ENCODE assay signal across 7 mouse cellular contexts in the genomic region with DNA sequence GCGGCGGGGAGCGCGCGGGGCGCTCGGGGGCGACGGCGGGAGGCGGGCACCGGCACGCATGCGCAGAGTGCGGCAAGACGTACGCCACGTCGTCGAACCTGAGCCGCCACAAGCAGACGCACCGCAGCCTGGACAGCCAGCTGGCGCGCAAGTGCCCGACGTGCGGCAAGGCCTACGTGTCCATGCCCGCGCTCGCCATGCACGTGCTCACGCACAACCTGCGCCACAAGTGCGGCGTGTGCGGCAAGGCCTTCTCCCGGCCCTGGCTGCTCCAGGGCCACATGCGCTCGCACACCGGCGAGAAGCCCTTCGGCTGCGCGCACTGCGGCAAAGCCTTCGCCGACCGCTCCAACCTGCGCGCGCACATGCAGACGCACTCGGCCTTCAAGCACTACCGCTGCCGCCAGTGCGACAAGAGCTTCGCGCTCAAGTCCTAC. TPM values are rescaled to one million over a fixed set of nuclear protein-coding genes. Genes with fewer than 3 reads are reported as not detected.
DNase-seq lines count a peak whose midpoint lies in the region; ATAC-seq and TF ChIP-seq lines count a peak whose summit lies in the region.

No protein-coding gene starts in this region.

- WGBS in lung, embryonic 15.5 days = 7% methylated on average over 60 of the region's 60 CpGs
- WGBS in liver, postnatal 0 days (ENCODE audit: insufficient replicate concordance) = 2% methylated on average over 59 of the region's 60 CpGs

- H3K4me3 ChIP-seq in lung, embryonic 15.5 days = peak overlapping the region; percentile 39
- H3K4me3 ChIP-seq in liver, postnatal 0 days (ENCODE audit: low read depth, low read length) = peak overlapping the region; percentile 24; the same call in 1 of the 2 replicates
- peak overlapping the region; percentile 78 for H3K4me3 ChIP-seq in testis, adult 2 months (ENCODE audit: control insufficient read depth, low read depth, low read length)

- no peak for DNase-seq in lung, postnatal 4 days
- peak; percentile 53 for DNase-seq in embryo, embryonic 10.5 days (ENCODE audit: low spot score)
- DNase-seq in liver, postnatal 0 days = no peak
- no peak for DNase-seq in cerebellum, postnatal 4 days (ENCODE audit: low spot score in 2 of 2)

- peaks cover 7% of the 10 kb centered on the region for H3K4me1 ChIP-seq in lung, embryonic 15.5 days
- peaks cover 7% of the 10 kb centered on the region for H3K4me1 ChIP-seq in liver, postnatal 0 days (ENCODE audit: insufficient read depth)
- H3K4me1 ChIP-seq in testis, adult 2 months (ENCODE audit: control insufficient read depth, insufficient read depth, low read length) = peaks cover 16% of the 10 kb centered on the region

- H3K4me2 ChIP-seq in lung, embryonic 15.5 days = peak overlapping the region; percentile 63
- peak overlapping the region; percentile 42 for H3K4me2 ChIP-seq in liver, postnatal 0 days (ENCODE audit: low read depth, low read length)

- H3K27ac ChIP-seq in lung, embryonic 15.5 days = no peak overlapping the region
- H3K27ac ChIP-seq in liver, postnatal 0 days (ENCODE audit: low read depth) = no peak overlapping the region
- H3K27ac ChIP-seq in testis, adult 2 months (ENCODE audit: control insufficient read depth, insufficient read depth, low read depth, low read length) = no peak overlapping the region

- ATAC-seq in lung, embryonic 15.5 days (ENCODE audit: borderline replicate concordance, extremely low read depth, low FRiP score, low TSS enrichment) = no peak
- ATAC-seq in hematopoietic stem cell, adult 5-6 weeks (replicated peaks in 1 of 2; ENCODE audit: insufficient read depth in 1 of 2, low FRiP score in 2 of 2, low TSS enrichment in 1 of 2, low read depth in 1 of 2, poor library complexity in 2 of 2, severe bottlenecking in 2 of 2) = peak; percentile 31 to 38; a peak in 3 of 4 replicates
- ATAC-seq in liver, postnatal 0 days = no peak

- no peak for TF ChIP-seq EP300 in liver, postnatal 0 days (IDR thresholded peaks at IDR 0.05; ENCODE audit: low read depth)

- peak; percentile 62; the same call in 1 of the 2 replicates for TF ChIP-seq POLR2A in testis, adult 2 months (IDR thresholded peaks at IDR 0.05; ENCODE audit: control insufficient read depth, low read depth, low read length)

- TF ChIP-seq CTCF in liver, postnatal 0 days (IDR thresholded peaks at IDR 0.05; ENCODE audit: low read depth) = no peak
- TF ChIP-seq CTCF in testis, adult 2 months (IDR thresholded peaks at IDR 0.05; ENCODE audit: control insufficient read depth, insufficient read depth, insufficient replicate concordance, low read depth, low read length) = no peak

- peaks cover 87% of the 10 kb centered on the region for H3K27me3 ChIP-seq in lung, embryonic 15.5 days
- peaks cover 61% of the 10 kb centered on the region for H3K27me3 ChIP-seq in liver, postnatal 0 days (ENCODE audit: insufficient read depth, low read length)
- no peaks in the 10 kb centered on the region for H3K27me3 ChIP-seq in testis, adult 2 months (ENCODE audit: control insufficient read depth, insufficient read depth, low read length)

- H3K36me3 ChIP-seq in lung, embryonic 15.5 days = no peaks in the 10 kb centered on the region
- H3K36me3 ChIP-seq in liver, postnatal 0 days (replicated peaks; ENCODE audit: insufficient read depth, low read length) = no peaks in the 10 kb centered on the region
- no peaks in the 10 kb centered on the region for H3K36me3 ChIP-seq in testis, adult 2 months (ENCODE audit: control insufficient read depth, insufficient read depth, low read length)

- no peaks in the 10 kb centered on the region for H3K9me3 ChIP-seq in lung, embryonic 15.5 days
- H3K9me3 ChIP-seq in liver, postnatal 0 days (ENCODE audit: low read length) = no peaks in the 10 kb centered on the region

- no peak overlapping the region for H3K9ac ChIP-seq in lung, embryonic 15.5 days
- H3K9ac ChIP-seq in liver, postnatal 0 days (replicated peaks) = no peak overlapping the region

RNA-seq across cellular contexts. Expression of gene Srxn1, which starts 11.9 kb away (rescaled TPM):
- 5.9 and 7.7 TPM in 2 replicates for polyA plus RNA-seq in lung, embryonic 15.5 days (2015; fragmentation: Nextera tagmentation; extraction: Ambion mirVana)
- 13.4 and 16.3 TPM in 2 replicates for total RNA-seq in hematopoietic stem cell, adult 5-6 weeks (2017)
- 8.2 and 8.7 TPM in 2 replicates for polyA plus RNA-seq in liver, postnatal 0 days (2015; fragmentation: Nextera tagmentation; extraction: Ambion mirVana)
- polyA plus RNA-seq in testis, adult 2 months (2012; rRNA removed) = 131 and 135 TPM in 2 replicates

RNA-seq across cellular contexts. Expression of gene Scrt2, which starts 12.0 kb away (rescaled TPM):
- not detected in 2 replicates for polyA plus RNA-seq in lung, embryonic 15.5 days (2015; fragmentation: Nextera tagmentation; extraction: Ambion mirVana)
- not detected in 2 replicates for total RNA-seq in hematopoietic stem cell, adult 5-6 weeks (2017)
- not detected in 2 replicates for polyA plus RNA-seq in liver, postnatal 0 days (2015; fragmentation: Nextera tagmentation; extraction: Ambion mirVana)
- 0.19 and 0.21 TPM in 2 replicates for polyA plus RNA-seq in testis, adult 2 months (2012; rRNA removed)

RNA-seq across cellular contexts. Expression of gene Tcf15, which starts 50.0 kb away (rescaled TPM):
- polyA plus RNA-seq in lung, embryonic 15.5 days (2015; fragmentation: Nextera tagmentation; extraction: Ambion mirVana) = 7.8 and 9.0 TPM in 2 replicates
- 4.3 and 10.6 TPM in 2 replicates for total RNA-seq in hematopoietic stem cell, adult 5-6 weeks (2017)
- 0.14 and 0.18 TPM in 2 replicates for polyA plus RNA-seq in liver, postnatal 0 days (2015; fragmentation: Nextera tagmentation; extraction: Ambion mirVana)
- polyA plus RNA-seq in testis, adult 2 months (2012; rRNA removed) = 0.53 and 0.96 TPM in 2 replicates

Comparison
In these comparisons a context has a peak if more than half of its experiments do, and no peak if none do; other contexts are left out.
1. ATAC-seq: peak in hematopoietic stem cell, adult 5-6 weeks (2 of 2); none in lung, embryonic 15.5 days (single experiment) and liver, postnatal 0 days (single experiment).
2. H3K4me3 ChIP-seq: peak in every context shown above with its lines; median percentile 78 in testis, adult 2 months; 39 in lung, embryonic 15.5 days; 24 in liver, postnatal 0 days.
3. RNA of gene Srxn1, which starts 11.9 kb away (polyA plus RNA-seq): 131 to 135 TPM in testis, adult 2 months; 8.2 to 8.7 TPM in liver, postnatal 0 days and 5.9 to 7.7 TPM in lung, embryonic 15.5 days; every median in the first group is over 10 times any median in the second.